Mouse (Mus musculus) spleen, postnatal 14 days (tissue): ENCODE data around the gene Arhgef12.

ENCODE experiments used
- DNase-seq, 2 experiments: peaks; one replicate each; pipeline ENCODE4 v3.0.0; 2021 to 2022; ENCODE audit warnings: low spot score in 2 of 2

Gene Arhgef12

GRCm38 (mm10) chr9:43076163-43076562 is 30.9 kb downstream of the Arhgef12 start:
- no peak for DNase-seq

- no peak for DNase-seq
These were observed 32.4 kb downstream of the Arhgef12 start for GRCm38 (mm10) chr9:43074611-43075010.

DNA sequence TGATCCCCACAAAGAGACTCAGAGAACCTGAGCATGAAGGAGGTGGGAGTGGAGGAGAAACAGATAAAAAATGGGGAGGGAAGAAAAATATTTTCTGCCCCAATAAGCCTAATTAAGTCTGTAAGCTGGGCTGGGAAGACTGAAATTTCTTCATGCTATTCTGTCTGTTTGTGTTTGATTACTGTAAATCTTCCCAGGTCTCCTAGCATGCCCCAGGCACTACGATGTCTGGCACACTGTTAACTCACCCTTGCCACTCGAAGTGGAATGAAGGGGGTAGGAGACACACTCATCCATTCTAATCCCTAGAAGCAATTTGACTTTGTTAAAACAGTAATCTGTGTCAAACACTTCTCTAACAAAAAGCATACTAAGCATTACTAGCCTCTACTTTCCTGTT is 35.3 kb downstream of the Arhgef12 start:
- DNase-seq, result no peak

- no peak for DNase-seq
These were observed 35.9 kb downstream of the Arhgef12 start for GRCm38 (mm10) chr9:43071176-43071575.

GRCm38 (mm10) chr9:43070566-43070965 is 36.5 kb downstream of the Arhgef12 start:
- DNase-seq, result no peak

- no peak for DNase-seq
These were observed 36.9 kb downstream of the Arhgef12 start for GRCm38 (mm10) chr9:43070153-43070552.

DNA sequence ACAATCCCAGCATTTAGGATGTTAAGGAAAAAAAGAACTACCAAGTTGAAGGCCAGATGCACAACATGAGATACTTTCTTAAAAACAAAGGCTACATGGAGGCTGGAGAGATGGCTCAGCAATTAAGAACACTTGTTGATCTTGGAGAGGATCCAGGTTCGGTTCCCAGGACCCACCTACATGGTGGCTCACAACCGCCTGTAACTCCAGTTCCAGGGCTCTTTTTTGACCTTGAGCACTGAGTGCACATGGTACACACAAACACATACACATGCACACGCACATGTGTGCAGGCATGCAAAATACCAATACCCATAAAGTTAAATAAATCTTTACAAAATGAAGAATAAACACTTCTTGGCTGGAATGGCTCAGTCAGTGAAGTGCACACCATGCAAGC is 39.1 kb downstream of the Arhgef12 start:
- no peak for DNase-seq

GRCm38 (mm10) chr9:43065231-43065630 is 41.8 kb downstream of the Arhgef12 start:
- DNase-seq, result no peak

- DNase-seq, result no peak
These were observed 45.5 kb downstream of the Arhgef12 start for GRCm38 (mm10) chr9:43061545-43061944.

- DNase-seq, result no peak
These were observed 56.6 kb downstream of the Arhgef12 start for GRCm38 (mm10) chr9:43050391-43050790.

GRCm38 (mm10) chr9:43044481-43044880 is 62.6 kb downstream of the Arhgef12 start:
- DNase-seq, result no peak

DNA sequence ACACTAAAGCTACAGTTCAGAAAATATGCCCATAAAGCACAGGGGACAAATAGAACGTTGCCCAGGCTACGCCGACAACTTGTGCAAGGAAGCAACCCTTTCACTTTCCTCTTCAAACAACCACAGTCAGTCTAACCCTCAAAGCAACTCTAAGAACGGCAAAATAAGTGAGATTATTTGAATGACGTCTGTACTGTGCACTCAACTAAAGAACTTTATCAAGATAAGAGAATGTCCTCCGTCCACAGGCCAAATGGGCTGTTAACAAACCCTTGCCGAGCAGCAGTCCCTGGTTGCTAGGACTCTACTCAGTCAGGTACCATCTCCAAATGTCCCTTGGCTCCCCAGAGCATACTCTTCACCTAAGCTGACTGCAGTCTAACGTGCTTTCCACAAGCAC is 68.6 kb downstream of the Arhgef12 start:
- DNase-seq, result no peak

- DNase-seq, result no peak
These were observed 71.8 kb downstream of the Arhgef12 start for GRCm38 (mm10) chr9:43035208-43035607.

DNA sequence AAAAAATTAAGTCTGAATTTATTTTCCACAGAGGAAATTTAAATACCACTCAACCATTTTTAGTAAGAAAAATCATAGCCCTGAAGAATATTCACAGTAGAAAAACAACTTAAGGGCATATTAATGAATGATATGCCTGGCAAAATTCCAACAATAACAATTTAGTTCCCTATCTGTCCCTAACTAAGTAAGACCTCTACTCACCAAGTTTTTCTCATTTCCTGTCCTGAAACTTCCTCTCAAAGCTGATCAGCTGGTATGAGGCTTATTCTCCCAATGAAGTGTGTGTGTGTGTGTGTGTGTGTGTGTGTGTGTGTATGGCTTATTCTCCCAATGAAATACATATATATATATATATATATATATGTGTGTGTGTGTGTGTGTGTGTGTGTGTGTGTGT is 72.8 kb downstream of the Arhgef12 start:
- DNase-seq, result no peak

GRCm38 (mm10) chr9:43027757-43028156 is 79.3 kb downstream of the Arhgef12 start:
- no peak for DNase-seq

DNA sequence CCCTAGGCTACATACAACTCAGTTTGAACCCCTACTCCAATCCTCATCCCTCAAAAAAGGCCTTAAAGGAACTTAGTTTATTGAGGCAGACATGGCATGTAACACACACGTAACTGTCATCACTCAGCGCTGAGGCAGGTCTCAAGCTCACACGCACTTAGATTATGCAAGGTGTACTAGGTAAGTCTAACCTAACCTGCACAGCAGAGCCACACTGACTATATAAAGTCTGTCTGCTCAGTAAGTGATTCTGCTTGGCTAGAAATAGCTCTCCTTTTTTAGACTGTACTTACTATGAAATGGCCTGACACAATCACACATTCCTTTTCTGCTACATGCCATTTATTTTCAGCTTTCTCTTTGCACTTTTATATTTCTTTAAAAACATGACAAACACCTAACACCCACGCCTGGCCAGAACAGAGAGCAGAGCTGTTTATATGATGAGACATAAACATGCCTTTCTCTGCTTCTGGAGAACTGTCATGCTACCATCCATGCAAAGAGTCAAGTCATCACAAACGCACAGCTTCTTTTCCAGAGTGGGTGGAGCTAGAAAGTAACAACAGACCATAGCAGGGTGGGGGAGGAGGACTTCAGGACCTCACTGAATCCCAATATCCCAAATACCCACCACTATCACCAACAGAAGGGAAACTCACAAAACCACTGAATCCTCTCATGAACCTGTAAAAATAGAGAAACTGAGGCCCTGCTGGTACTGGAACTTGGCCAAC is 85.4 kb downstream of the Arhgef12 start:
- no peak for DNase-seq

DNA sequence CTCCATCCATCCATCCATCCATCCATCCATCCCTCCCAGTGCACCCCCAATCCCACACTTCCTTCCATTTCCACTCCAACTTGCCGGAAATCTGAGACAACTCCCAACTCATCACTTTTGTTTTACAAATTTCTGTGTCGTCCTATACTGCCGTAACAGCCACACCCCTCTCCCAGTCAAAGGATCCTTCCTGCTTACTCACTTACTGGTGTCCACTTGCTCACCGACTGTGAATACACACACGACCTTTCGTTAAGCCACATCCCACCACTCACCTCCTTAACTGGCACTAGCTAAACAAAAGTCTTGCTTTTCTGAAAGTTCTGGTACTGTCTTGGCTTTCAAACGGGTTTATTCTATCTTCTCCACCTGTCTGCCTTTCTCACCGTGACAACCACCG is 87.4 kb downstream of the Arhgef12 start:
- DNase-seq, result no peak

DNA sequence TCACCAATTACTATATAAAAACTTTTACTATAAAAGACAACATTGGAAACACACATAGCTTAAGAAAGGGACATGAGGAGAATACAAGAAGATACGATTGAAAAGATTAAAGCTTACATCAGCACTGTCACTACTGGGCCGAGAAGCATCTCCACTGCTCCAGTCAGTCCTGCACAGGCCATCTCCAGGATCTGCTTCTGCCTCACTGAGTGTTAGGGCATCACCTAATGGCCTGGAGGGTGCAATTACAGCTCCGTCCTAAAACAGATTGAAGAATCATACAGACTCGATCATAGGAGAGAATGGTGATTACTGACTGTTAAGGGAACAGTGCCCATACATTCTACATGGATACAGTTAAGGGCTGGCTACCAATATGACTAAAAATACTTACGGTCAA is 91.3 kb downstream of the Arhgef12 start:
- DNase-seq, result no peak

DNA sequence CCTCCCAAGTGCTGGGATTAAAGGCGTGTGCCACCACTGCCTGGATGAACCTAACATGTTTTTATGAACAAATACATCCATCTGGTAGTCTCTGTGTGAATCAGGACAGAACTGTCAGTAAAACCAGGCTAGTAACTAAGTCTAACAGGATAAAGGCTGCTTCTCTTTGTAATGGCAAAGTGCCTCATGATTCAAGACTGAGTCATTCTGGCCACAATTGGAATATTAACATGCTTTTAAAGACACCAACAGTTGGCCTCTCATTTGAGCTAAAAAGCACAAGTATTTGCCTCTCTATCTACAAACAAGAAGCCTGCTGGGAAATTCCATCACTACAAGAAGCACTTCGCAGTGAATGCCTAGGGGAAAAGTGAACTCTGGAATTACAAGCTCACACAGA is 91.7 kb downstream of the Arhgef12 start:
- no peak for DNase-seq

GRCm38 (mm10) chr9:43014886-43015285 is 92.2 kb downstream of the Arhgef12 start:
- DNase-seq, result no peak

GRCm38 (mm10) chr9:43012541-43012940 is 94.5 kb downstream of the Arhgef12 start:
- DNase-seq, result no peak

DNA sequence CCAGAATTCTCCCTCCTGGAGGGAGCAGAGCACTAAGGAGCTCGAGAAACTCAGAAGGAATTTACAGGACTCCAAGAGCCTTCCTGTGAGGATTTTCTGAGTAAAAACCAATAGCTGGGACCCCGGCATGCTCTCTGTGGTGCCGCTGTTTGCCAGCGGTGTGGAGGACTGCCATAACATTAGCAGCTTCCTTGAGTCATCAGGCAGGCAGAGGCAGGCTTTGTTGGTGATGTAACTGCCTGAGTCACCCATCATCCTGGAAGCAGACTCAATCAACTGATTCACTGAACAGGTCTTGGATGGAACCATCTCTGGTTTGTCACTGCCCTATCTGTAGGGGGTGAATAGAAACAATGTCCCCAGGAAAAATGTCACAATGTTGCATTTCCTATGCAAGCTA is 96.0 kb downstream of the Arhgef12 start:
- no peak for DNase-seq

DNA sequence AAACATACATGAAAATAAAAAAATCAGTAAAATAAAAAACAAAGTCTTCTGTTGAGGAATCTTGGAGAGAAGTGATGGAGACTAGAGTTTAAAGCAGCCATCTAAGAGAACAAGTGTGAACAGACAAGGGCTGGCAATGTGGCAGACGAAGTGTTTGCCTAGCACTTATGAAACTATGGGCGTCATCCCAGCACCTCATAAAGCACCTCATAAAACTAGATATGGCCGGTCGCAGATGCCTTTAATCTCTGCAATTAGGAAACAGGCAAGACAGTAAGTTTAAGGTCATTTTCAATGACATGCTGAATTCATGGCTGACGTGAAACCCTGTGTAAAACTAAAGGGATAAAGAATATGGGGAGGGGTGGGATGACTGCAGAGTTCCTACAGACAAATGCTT is 103.2 kb downstream of the Arhgef12 start:
- no peak for DNase-seq

GRCm38 (mm10) chr9:43003017-43003416 is 104.0 kb downstream of the Arhgef12 start:
- DNase-seq, result no peak
